Mouse (Mus musculus): ENCODE data around the gene Fbxw11.

- TF ChIP-seq CTCF (IDR thresholded peaks at IDR 0.05; ENCODE audit: low read depth, low read length) (no peak), POLR2A (IDR thresholded peaks at IDR 0.05; ENCODE audit: borderline replicate concordance, low read depth, low read length) (no peak)
Measured at GRCm38 (mm10) chr11:32745466-32745865, 102.9 kb downstream of the Fbxw11 start.
